Mouse (Mus musculus) retina, adult 2 months (tissue): Measurements from ENCODE around the gene Olfr1341.

ENCODE experiments used
- DNase-seq: peaks from one replicate; pipeline ENCODE4 v3.0.0-alpha.2; 2012; ENCODE audit warnings: low read depth, low spot score

The Olfr1341 gene

DNA sequence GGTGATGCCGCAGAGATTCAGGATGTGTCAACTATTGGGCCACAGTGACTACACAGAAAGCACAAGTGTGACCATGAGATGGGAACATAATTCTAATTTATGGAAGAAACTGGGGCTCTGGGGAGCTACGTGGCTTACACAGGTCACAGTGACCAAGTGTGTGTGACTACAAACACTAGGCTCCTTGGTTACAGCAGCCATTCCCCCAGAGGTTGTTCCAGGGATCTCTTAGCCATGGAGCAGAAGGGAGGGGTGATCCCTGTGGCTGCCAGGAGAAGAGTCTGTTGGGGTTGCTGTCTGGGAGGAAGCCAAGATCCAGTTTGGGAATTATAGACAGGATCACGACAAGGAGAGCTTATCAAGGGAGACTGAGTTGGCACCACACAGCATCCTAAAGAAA is at the start of gene Olfr1341:
Gene Olfr1341, plus strand, starts transcription at position 301 of the 400 bp plus-strand sequence.
- no peak for DNase-seq

DNA sequence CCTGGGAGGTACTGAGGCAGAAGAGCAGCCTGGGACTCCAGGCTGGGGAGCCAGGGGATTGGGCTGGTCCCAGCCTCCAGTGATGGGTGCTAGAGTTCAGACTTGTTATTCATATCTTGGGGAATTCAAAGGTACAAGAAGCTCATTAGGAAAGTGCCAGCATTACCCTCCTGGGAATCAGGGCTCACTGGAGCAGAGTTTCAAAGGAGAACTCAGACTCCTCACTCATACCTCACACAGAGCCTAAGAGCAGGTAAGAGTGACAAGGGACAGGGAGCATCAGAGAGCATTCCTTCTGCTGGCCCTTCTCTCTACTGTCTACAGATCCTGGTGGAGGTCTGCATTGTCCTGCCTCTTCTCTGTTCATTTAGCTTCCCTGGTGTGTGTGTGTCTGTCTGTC is 44.7 kb upstream of the Olfr1341 start, which contains the start of gene Olfr62:
Gene Olfr62, plus strand, starts transcription at position 301 of the 400 bp plus-strand sequence.
- no peak for DNase-seq

DNA sequence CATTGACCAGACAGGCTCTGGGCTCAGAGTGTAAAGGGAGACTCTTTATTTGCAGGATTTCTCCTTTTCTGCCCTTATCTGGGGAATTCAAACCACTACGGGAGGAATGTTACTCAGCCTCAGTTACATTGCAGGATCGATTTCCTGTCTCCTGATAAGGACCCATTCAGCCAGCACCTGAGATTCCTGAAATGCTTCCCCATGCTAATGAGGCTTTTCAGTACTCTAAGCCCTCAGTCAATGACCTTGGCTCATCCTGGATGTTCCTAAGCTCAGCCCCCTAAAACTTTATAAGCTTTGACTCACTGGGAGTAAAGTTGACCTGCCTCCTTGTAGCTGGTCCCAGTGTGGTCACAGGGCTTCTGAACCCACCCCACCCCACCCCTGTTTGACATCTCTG is 16.2 kb upstream of the Olfr1341 start:
- no peak for DNase-seq

DNA sequence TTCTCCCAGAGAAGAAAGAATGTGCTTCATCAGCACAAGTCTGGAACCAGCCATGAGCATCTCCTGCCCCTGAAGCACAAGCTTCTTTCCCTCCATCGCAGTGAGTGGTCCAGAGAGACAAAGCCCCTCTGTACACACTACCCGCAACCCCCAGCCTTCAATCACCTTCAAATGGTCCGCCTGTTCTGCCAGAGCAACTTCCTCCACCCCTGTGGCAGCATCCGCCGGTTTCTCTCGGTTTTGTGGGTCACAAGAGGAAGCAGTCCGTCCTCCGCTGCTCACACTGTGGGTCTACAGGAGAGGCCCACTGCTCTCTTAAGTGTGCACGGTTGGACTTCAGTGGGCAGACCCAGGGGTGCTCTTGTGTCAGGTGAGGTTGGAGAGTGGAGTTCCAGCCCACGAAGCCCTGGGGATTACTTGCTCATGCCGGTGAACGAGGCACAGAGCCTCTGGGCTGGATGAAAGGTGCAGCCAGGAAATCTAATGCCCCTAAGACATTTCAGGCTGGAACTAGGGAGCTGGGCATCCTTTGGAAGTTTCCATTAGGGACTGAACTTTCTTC is 10.8 kb upstream of the Olfr1341 start, which contains the start of gene Olfr1342:
Gene Olfr1342, minus strand, starts transcription at position 345 of the 562 bp plus-strand sequence.
- DNase-seq = no peak

DNA sequence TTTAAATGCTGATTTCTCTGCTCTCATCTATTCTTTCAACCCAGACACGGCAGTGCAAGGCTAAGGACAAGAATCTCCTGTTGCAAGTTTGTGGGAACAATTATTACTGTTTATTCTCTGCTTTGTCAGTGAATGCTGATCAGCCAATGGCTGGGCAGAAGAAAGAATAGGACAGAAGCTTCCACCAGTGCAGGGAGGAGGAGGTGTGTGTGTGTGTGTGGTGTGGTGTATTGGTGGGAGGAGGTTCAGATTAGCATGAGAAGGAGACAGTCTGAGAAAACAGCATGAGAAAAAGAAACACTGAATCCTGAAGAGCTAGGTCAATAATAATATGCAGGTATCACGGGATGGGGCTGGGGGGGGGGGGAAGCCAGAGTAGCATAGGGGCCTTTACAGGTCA is 9.5 kb upstream of the Olfr1341 start:
- no peak for DNase-seq

DNA sequence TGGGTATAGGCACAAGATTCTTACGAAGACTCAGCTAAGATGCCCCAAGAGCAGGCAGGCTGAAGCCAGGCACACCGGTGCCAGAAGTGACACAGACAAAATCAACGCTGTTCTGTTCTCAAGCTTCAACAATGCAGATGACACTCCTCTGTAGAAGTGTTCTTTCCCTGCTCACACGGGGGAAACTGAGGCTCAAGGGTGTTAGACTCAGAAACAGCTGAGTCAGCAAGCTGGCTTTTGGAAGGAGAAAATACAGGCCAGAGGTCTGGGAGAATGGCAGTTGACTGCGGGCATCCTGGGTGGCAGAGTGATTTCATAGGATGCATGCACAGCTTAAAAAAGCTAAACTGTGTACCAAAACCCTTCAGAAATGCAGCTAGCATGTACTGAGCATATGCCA is 4.8 kb downstream of the Olfr1341 start:
- no peak for DNase-seq

DNA sequence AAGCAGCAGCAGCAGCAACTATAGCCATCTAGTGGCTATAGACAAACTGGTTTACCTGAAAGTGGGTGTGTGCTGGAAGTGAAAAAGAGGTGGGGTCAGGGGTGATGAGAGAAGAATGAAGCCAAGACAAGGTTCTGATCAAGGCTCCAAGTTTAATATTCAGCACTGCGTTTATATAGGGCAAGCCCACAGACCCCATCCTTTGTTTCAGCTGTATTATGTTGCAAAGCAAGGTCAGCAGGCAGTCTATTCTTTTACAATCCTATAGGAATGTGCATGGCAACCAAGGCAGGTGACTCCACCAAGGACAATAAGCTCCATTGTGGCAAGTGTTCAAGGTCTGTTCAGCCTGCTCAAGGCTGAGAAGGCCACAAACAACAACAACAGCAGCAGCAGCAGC is 8.3 kb downstream of the Olfr1341 start:
- DNase-seq = no peak

DNA sequence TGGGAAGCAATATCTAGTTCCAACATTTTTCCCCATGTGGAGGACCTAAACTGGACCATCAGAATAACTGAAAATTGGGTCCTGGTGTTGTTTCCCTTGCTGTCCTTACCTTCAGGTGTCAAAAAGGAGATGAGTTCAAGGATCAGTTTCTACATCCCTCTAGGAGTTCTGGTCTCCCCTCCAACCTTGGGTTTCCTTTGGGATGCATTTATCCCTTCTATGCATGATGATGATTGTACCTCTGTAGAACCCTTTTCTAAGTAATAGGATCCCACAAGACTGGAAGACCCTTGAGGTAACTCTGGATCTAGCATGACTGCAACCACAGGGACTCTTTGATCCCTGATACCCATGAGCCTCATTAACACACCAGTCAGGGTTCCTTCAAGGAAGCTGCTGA is 16.5 kb downstream of the Olfr1341 start, which contains the start of gene Olfr1340:
Gene Olfr1340, plus strand, starts transcription at position 301 of the 400 bp plus-strand sequence.
- DNase-seq = no peak

DNA sequence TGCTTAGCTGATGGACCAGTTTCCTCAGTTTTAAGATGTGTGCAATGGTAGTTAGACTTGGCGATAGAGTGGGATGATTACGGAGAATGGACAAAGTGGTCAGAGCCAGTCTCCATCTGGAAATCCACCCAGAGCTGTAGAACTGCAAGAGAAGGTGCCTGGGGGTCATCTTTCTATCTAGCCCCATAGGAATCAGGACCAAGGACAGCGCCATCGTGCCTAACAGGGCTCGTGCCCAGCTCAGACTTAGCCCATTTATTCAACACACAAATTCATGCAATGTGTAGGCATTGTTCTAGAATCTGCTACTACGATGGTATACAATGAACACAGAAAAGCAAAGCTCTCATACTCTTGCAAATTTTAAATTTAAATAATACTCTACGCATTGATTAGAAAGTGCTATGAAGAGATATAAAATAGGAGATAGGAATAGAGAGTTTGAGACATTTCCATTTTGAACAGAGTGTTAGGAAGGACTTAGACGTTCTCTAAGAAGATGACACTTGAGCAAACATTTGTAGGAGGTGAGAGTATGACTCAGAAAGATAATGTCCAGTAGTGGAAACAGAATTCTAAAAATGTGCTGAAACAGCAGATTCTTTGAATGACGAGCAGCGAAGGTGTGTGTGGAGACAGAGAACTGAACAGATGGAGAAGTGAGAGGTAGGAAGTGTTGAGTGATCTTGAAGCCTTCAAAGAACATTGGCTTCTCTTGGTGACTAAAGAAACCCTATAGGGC is 18.6 kb downstream of the Olfr1341 start:
- DNase-seq = no peak

DNA sequence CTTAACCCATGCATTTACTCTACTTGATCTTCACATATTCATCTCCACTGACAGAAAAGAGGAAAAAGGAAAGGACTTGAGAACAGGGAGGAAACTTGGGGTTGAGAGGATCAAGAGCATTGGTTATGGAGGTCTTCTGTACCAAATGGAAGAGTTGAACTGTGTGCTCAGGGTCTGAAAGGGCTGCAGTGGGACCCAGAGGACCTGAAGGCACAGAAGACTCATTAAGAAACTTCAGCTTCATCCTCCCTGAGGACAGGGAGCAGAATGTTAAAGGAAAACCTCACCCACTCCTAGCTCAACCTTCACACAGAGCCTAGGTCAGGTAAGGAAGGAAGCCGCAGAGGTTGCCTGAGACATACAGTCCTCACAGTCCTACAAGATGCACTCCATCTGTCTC is 28.6 kb downstream of the Olfr1341 start, which contains the start of gene Olfr1339:
Gene Olfr1339, plus strand, starts transcription at position 301 of the 400 bp plus-strand sequence.
- no peak for DNase-seq

DNA sequence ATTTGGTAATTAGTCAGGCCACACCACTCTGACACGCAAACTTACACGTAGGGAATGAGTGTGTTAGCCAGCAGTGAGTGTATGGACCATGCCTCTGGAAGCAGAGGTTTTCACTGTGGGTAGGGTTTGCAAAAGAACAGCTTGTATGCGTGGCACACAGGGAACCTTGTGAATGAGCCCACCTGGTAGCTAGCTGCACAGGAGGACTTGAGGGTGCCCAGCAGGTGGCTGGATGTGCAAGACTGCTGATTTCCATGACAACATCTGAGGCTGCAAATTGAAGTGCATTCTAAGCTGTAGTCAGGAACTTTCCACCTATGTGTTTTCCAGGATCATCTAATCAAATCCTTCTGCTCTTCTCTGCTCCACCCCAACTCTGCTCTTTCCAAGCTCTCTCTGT is 36.3 kb downstream of the Olfr1341 start:
- no peak for DNase-seq

DNA sequence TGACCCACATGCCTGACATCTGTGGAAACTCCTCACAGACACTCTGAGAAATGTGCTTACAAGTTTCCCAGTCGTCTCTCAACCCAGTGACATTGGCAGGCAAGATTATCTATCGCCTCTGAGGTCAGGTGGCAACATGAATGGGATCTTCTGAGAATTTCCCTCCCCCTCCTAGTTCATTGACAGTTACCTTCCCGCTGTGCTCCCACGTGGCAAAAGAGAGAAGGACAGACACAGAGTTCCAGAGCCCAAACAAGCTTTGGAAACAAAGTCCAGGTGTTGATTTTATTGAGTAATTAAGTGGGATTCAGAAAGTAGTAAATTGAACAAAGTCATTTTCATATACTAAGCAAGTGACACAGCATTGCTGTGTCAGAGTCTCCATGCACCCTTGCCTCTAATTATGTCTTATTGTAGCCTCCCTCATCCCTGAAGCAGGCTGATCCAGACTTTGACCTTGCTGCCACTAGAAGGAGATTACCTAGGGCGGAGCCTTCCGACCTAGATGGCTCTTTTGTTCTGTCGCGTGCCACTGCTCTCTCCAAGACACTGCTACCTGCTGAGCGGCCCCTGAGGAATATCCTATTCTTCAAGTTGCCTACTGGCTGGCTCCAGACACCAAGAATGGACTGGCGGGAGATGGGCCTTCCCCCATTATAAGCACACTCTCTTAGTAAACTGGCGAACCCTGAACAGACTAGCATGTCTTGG is 37.8 kb downstream of the Olfr1341 start:
- DNase-seq = no peak

DNA sequence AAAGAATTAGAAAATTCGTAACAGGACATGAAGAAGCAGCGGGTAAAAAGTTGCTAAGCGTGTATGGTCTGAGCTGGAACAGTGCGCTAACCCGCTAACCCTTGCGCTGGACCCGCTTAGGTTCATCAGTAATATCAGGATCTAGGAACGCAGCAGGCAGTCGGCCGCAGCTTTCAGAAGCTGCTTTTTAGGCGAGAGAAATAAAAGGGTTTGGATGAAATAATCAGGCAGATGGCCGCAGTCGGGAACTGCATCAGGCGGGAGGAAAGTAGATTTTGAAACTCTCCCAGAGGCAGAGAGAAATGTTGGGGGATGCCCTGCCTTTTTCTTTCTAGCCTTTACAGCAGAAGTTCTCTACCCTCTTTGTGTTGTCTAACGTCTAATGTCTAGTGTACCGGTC is 38.6 kb downstream of the Olfr1341 start:
- no peak for DNase-seq

DNA sequence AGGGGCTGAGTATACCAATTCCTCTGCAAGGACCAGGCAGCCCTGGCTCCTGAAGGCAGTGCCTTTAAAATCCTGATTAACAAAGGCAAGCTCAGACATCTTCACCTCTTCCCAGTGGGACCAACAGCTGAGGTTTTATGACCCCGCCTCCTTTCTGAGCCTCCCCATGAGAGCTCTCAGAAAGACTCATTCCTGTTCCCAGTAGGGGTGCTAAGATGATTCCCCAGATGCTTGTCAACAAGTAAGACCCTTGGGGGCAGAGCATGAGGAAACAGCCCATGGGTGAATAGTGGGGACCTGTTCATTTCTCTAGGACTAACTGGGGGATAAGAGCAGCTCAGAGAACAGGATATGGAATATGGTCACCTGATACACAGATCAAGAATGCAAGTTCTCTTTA is 55.3 kb downstream of the Olfr1341 start, which contains the start of gene Olfr1338:
Gene Olfr1338, minus strand, starts transcription at position 101 of the 400 bp plus-strand sequence.
- no peak for DNase-seq
